Mouse (Mus musculus) hindbrain, embryonic 14.5 days (tissue): ENCODE results near the gene Cep112. TPM values are rescaled to one million over a fixed set of nuclear protein-coding genes. Genes with fewer than 3 reads are reported as not detected.

Experiments
- ATAC-seq: fragments of 200-750 bp; cut with Nextera tagmentation; 2 replicates; pipeline ENCODE4 v1.8.0; 2017; ENCODE audit warnings: moderate number of reproducible peaks, mild to moderate bottlenecking, moderate TSS enrichment, moderate library complexity; ENCODE audit not compliant: low FRiP score
- DNase-seq: peaks from one replicate; pipeline ENCODE4 v3.0.0-alpha.2; 2015; ENCODE audit warnings: low spot score
- H3K27ac ChIP-seq: fragments of 300-500 bp; sonication (generic); 2 replicates; pipeline ENCODE4 v1.5.1; 2014; ENCODE audit warnings: mild to moderate bottlenecking, moderate library complexity
- H3K27me3 ChIP-seq: fragments of 300-500 bp; sonication (generic); 2 replicates; pipeline ENCODE4 v1.6.1; 2014; ENCODE audit warnings: mild to moderate bottlenecking, low read length, mixed read lengths; ENCODE audit not compliant: control insufficient read depth, insufficient read depth
- H3K36me3 ChIP-seq: fragments of 300-500 bp; sonication (generic); replicated peaks from 2 replicates; pipeline ENCODE4 v1.6.1; 2014; ENCODE audit not compliant: control insufficient read depth, insufficient read depth
- H3K4me1 ChIP-seq: fragments of 300-500 bp; sonication (generic); replicated peaks from 2 replicates; pipeline ENCODE4 v1.6.1; 2014; ENCODE audit warnings: antibody characterized with exemption, low read length, mixed read lengths; ENCODE audit not compliant: control insufficient read depth, insufficient read depth
- H3K4me2 ChIP-seq: fragments of 300-500 bp; sonication (generic); replicated peaks from 2 replicates; pipeline ENCODE4 v1.6.1; 2014; ENCODE audit warnings: mild to moderate bottlenecking, moderate library complexity
- H3K4me3 ChIP-seq: fragments of 300-500 bp; sonication (generic); replicated peaks from 2 replicates; pipeline ENCODE4 v1.5.1; 2014; ENCODE audit warnings: mild to moderate bottlenecking, low read length
- H3K9ac ChIP-seq: fragments of 300-500 bp; sonication (generic); 2 replicates; pipeline ENCODE4 v1.6.1; 2014
- H3K9me3 ChIP-seq: fragments of 300-500 bp; sonication (generic); 2 replicates; pipeline ENCODE4 v1.6.1; 2016; ENCODE audit warnings: low read length; ENCODE audit not compliant: control insufficient read depth
- WGBS: fragments of 180-500 bp; shearing (Covaris S2); extraction: QIAGEN DNeasy Blood & Tissue Kit; methylation state at CpG from one replicate; pipeline ENCODE4 v1.1.7; 2014; 5-methylcytosine and 5-hydroxymethylcytosine counted together
- polyA plus RNA-seq: library from polyadenylated mRNA; unstranded; fragments of >200 nt; fragmentation: Nextera tagmentation; extraction: Ambion mirVana; gene quantifications from 2 replicates; pipeline ENCODE4 v1.2.1, GENCODE M21; 2014

The Cep112 gene
- polyA plus RNA-seq, 1 experiment from 2014 or later = 9.6 TPM

- Histone ChIP-seq H3K4me1 (no peaks in the 10 kb centered on the region), H3K9ac (no peak overlapping the region), H3K4me3 (no peak overlapping the region), H3K4me2 (no peak overlapping the region), H3K27ac (0 out of 2 replicates have a peak overlapping the region, but pooled peaks have one; percentile 32), H3K9me3 (no peaks in the 10 kb centered on the region), H3K27me3 (no peaks in the 10 kb centered on the region), H3K36me3 (no peaks in the 10 kb centered on the region)
- no peak for ATAC-seq
- WGBS = 78% methylated on average over 7 of the region's 7 CpGs
- no peak for DNase-seq
Observed at GRCm38 (mm10) chr11:108475738-108476137, 50.7 kb downstream of the Cep112 start.

- Histone ChIP-seq H3K4me1 (no peaks in the 10 kb centered on the region), H3K9ac (no peak overlapping the region), H3K4me2 (no peak overlapping the region), H3K27me3 (no peaks in the 10 kb centered on the region), H3K4me3 (no peak overlapping the region), H3K9me3 (no peaks in the 10 kb centered on the region), H3K36me3 (no peaks in the 10 kb centered on the region), H3K27ac (no peak overlapping the region)
- DNase-seq (no peak), ATAC-seq (no peak)
- WGBS = 87% methylated on average over 1 of the region's 1 CpGs
Observed at GRCm38 (mm10) chr11:108476226-108476625, 51.2 kb downstream of the Cep112 start.

- Histone ChIP-seq H3K36me3 (no peaks in the 10 kb centered on the region), H3K27me3 (no peaks in the 10 kb centered on the region), H3K9me3 (no peaks in the 10 kb centered on the region), H3K9ac (no peak overlapping the region), H3K4me2 (no peak overlapping the region), H3K27ac (no peak overlapping the region), H3K4me1 (no peaks in the 10 kb centered on the region), H3K4me3 (no peak overlapping the region)
- WGBS = 59% methylated on average over 4 of the region's 4 CpGs
- DNase-seq (no peak), ATAC-seq (no peak)
Observed at GRCm38 (mm10) chr11:108483976-108484375, 59.0 kb downstream of the Cep112 start.

GRCm38 (mm10) chr11:108488256-108488655, 63.3 kb downstream of the Cep112 start:
- H3K4me3 ChIP-seq = no peak overlapping the region
- no peak for DNase-seq
- no peak overlapping the region for H3K9ac ChIP-seq
- H3K27me3 ChIP-seq = no peaks in the 10 kb centered on the region
- no peaks in the 10 kb centered on the region for H3K9me3 ChIP-seq
- ATAC-seq = no peak
- H3K4me2 ChIP-seq = no peak overlapping the region
- H3K4me1 ChIP-seq = no peaks in the 10 kb centered on the region
- H3K27ac ChIP-seq = no peak overlapping the region
- 96% methylated on average over 2 of the region's 2 CpGs for WGBS
- H3K36me3 ChIP-seq = no peaks in the 10 kb centered on the region

GRCm38 (mm10) chr11:108489863-108490262, 64.9 kb downstream of the Cep112 start:
- Histone ChIP-seq H3K27ac (no peak overlapping the region), H3K27me3 (no peaks in the 10 kb centered on the region), H3K9me3 (no peaks in the 10 kb centered on the region), H3K9ac (no peak overlapping the region), H3K36me3 (no peaks in the 10 kb centered on the region), H3K4me3 (no peak overlapping the region), H3K4me1 (no peaks in the 10 kb centered on the region), H3K4me2 (no peak overlapping the region)
- ATAC-seq (no peak), DNase-seq (no peak)
- WGBS = 91% methylated on average over 4 of the region's 4 CpGs

GRCm38 (mm10) chr11:108508190-108508589, 83.2 kb downstream of the Cep112 start:
- Histone ChIP-seq H3K9me3 (no peaks in the 10 kb centered on the region), H3K36me3 (no peaks in the 10 kb centered on the region), H3K9ac (no peak overlapping the region), H3K27me3 (no peaks in the 10 kb centered on the region), H3K4me2 (no peak overlapping the region), H3K4me1 (no peaks in the 10 kb centered on the region), H3K4me3 (no peak overlapping the region), H3K27ac (no peak overlapping the region)
- ATAC-seq (no peak), DNase-seq (no peak)
- WGBS = 96% methylated on average over 5 of the region's 5 CpGs

- no peak overlapping the region for H3K27ac ChIP-seq
- ATAC-seq = no peak
- H3K36me3 ChIP-seq = no peaks in the 10 kb centered on the region
- H3K9me3 ChIP-seq = no peaks in the 10 kb centered on the region
- H3K4me1 ChIP-seq = no peaks in the 10 kb centered on the region
- no peak overlapping the region for H3K9ac ChIP-seq
- H3K4me2 ChIP-seq = no peak overlapping the region
- no peak overlapping the region for H3K4me3 ChIP-seq
- DNase-seq = no peak
- H3K27me3 ChIP-seq = no peaks in the 10 kb centered on the region
- WGBS = 64% methylated on average over 5 of the region's 5 CpGs
Observed at GRCm38 (mm10) chr11:108527725-108528363, 102.9 kb downstream of the Cep112 start.

GRCm38 (mm10) chr11:108532901-108533300, 107.9 kb downstream of the Cep112 start:
- 86% methylated on average over 1 of the region's 1 CpGs for WGBS
- no peaks in the 10 kb centered on the region for H3K4me1 ChIP-seq
- H3K9ac ChIP-seq = no peak overlapping the region
- no peaks in the 10 kb centered on the region for H3K36me3 ChIP-seq
- H3K4me3 ChIP-seq = no peak overlapping the region
- no peaks in the 10 kb centered on the region for H3K9me3 ChIP-seq
- ATAC-seq (no peak), DNase-seq (no peak)
- no peak overlapping the region for H3K27ac ChIP-seq
- H3K27me3 ChIP-seq = no peaks in the 10 kb centered on the region
- no peak overlapping the region for H3K4me2 ChIP-seq

GRCm38 (mm10) chr11:108534014-108534413, 109.0 kb downstream of the Cep112 start:
- WGBS = 96% methylated on average over 3 of the region's 3 CpGs
- no peak for DNase-seq
- H3K36me3 ChIP-seq = no peaks in the 10 kb centered on the region

More at GRCm38 (mm10) chr11:108534014-108534413, 109.0 kb downstream of the Cep112 start:
- no peak overlapping the region for H3K4me3 ChIP-seq
- H3K4me2 ChIP-seq = no peak overlapping the region
- H3K9me3 ChIP-seq = no peaks in the 10 kb centered on the region
- no peak for ATAC-seq
- H3K27me3 ChIP-seq = no peaks in the 10 kb centered on the region
- H3K27ac ChIP-seq = no peak overlapping the region
- no peak overlapping the region for H3K9ac ChIP-seq
- H3K4me1 ChIP-seq = no peaks in the 10 kb centered on the region
